In genomic region chr12:101718054-101718754, GRCm38 (mm10) we compare ENCODE assay signal across 8 mouse cellular contexts. TPM values are rescaled to one million over a fixed set of nuclear protein-coding genes. Genes with fewer than 3 reads are reported as not detected.
DNase-seq lines count a peak whose midpoint lies in the region; ATAC-seq and TF ChIP-seq lines count a peak whose summit lies in the region.

Gene Tc2n, minus strand, starts transcription at chr12:101718523.

- no peaks in the 10 kb centered on the region for H3K4me1 ChIP-seq in liver, embryonic 11.5 days (replicated peaks; ENCODE audit: control insufficient read depth, insufficient read depth, low read length)
- H3K4me1 ChIP-seq in stomach, embryonic 15.5 days: no peaks in the 10 kb centered on the region

- intact Hi-C loops in heart, postnatal 25 days (cut with DNase I): no loop called here

- no peak within 1 kb of the TSS for H3ac ChIP-seq in myocyte (ENCODE audit: control insufficient read depth, insufficient read length)

- peak within 1 kb of the TSS; percentile 99 for H3K4me2 ChIP-seq in liver, embryonic 11.5 days
- peak within 1 kb of the TSS; percentile 52 for H3K4me2 ChIP-seq in myocyte (ENCODE audit: low read depth)
- peak within 1 kb of the TSS; percentile 77 for H3K4me2 ChIP-seq in stomach, embryonic 15.5 days

- no peaks in the 10 kb centered on the region for H3K36me3 ChIP-seq in liver, embryonic 11.5 days (ENCODE audit: control insufficient read depth, insufficient read depth, low read length)
- no peaks in the 10 kb centered on the region for H3K36me3 ChIP-seq in myocyte (ENCODE audit: control insufficient read depth, insufficient read depth)
- no peaks in the 10 kb centered on the region for H3K36me3 ChIP-seq in stomach, embryonic 15.5 days

- 0 out of 2 replicates have a peak within 1 kb of the TSS, but pooled peaks have one; percentile 1 for H3K9ac ChIP-seq in liver, embryonic 11.5 days (ENCODE audit: low read depth, low read length)
- peak within 1 kb of the TSS; percentile 10; the same call in 1 of the 2 replicates for H3K9ac ChIP-seq in stomach, embryonic 15.5 days

- ATAC-seq in liver, embryonic 11.5 days (replicated peaks; ENCODE audit: low FRiP score): peak; percentile 99
- ATAC-seq in stomach, embryonic 15.5 days (ENCODE audit: insufficient read depth, low FRiP score, low read depth): peak; percentile 99

- H3K9me3 ChIP-seq in liver, embryonic 11.5 days (ENCODE audit: control insufficient read depth, low read length): no peaks in the 10 kb centered on the region
- H3K9me3 ChIP-seq in stomach, embryonic 15.5 days: no peaks in the 10 kb centered on the region

- no peak within 1 kb of the TSS for H3K27ac ChIP-seq in liver, embryonic 11.5 days (ENCODE audit: low read depth, low read length)
- peak within 1 kb of the TSS; percentile 61 for H3K27ac ChIP-seq in stomach, embryonic 15.5 days

- H3K27me3 ChIP-seq in liver, embryonic 11.5 days (replicated peaks; ENCODE audit: control insufficient read depth, insufficient read depth, low read length): peaks cover 7% of the 10 kb centered on the region
- peaks cover 10% of the 10 kb centered on the region for H3K27me3 ChIP-seq in myocyte (ENCODE audit: control insufficient read depth, insufficient read depth, insufficient read length)
- 0 out of 2 replicates have a peak, but pooled peaks cover 3% of the 10 kb centered on the region for H3K27me3 ChIP-seq in stomach, embryonic 15.5 days (replicated peaks)

- under 1% methylated on average over 67 of the region's 75 CpGs for WGBS in liver, embryonic 11.5 days
- WGBS in stomach, embryonic 15.5 days: under 1% methylated on average over 74 of the region's 75 CpGs

- peak; percentile 96 for DNase-seq in heart, adult 11 months
- DNase-seq in heart, postnatal 25 days (ENCODE audit: low spot score): no peak
- peak; percentile 8 for DNase-seq in embryo, embryonic 11.5 days (ENCODE audit: low read depth, low spot score)
- DNase-seq in heart, adult 18-20 months: peak; percentile 67 to 71
- peak; percentile 93 for DNase-seq in kidney, adult 18-20 months
- DNase-seq in liver, embryonic 11.5 days (ENCODE audit: low spot score): peak; percentile 85

- no peak for TF ChIP-seq POLR2A in myocyte (IDR thresholded peaks at IDR 0.05; ENCODE audit: insufficient read length, low read depth)

- H3K79me2 ChIP-seq in myocyte (ENCODE audit: control insufficient read depth, insufficient read depth): no peaks in the 10 kb centered on the region

- H3K4me3 ChIP-seq in liver, embryonic 11.5 days (ENCODE audit: low read depth, low read length): peak within 1 kb of the TSS; percentile 59
- no peak within 1 kb of the TSS for H3K4me3 ChIP-seq in myocyte
- peak within 1 kb of the TSS; percentile 49 for H3K4me3 ChIP-seq in stomach, embryonic 15.5 days (replicated peaks)

TF ChIP-seq in myocyte, 11 proteins besides CTCF, POLR2A, EP300 and RAD21:
- no peak for TF ChIP-seq SRF (IDR thresholded peaks at IDR 0.05; ENCODE audit: control insufficient read depth, insufficient read length, low read depth)
- TF ChIP-seq REST (IDR thresholded peaks at IDR 0.05; ENCODE audit: insufficient read depth, insufficient read length): no peak
- no peak for TF ChIP-seq USF1 (IDR thresholded peaks at IDR 0.05; ENCODE audit: low read depth)
- no peak for TF ChIP-seq MYOG (IDR thresholded peaks at IDR 0.05; ENCODE audit: control insufficient read depth in 1 of 3, insufficient read depth in 1 of 3, insufficient read length in 2 of 3, low read depth in 2 of 3)
- no peak for TF ChIP-seq POLR2AphosphoS2 (IDR thresholded peaks at IDR 0.05; ENCODE audit: insufficient read length, low read depth)
- no peak for TF ChIP-seq TCF3 (IDR thresholded peaks at IDR 0.05; ENCODE audit: insufficient read length, low read depth)
- TF ChIP-seq CEBPB (IDR thresholded peaks at IDR 0.05; ENCODE audit: insufficient read depth, poor library complexity, severe bottlenecking): no peak
- no peak for TF ChIP-seq MYOD1 (IDR thresholded peaks at IDR 0.05; ENCODE audit: control insufficient read depth in 1 of 3, insufficient read length in 2 of 3, low read depth in 2 of 3)
- TF ChIP-seq MAX (IDR thresholded peaks at IDR 0.05; ENCODE audit: low read depth): no peak
- TF ChIP-seq TCF12 (IDR thresholded peaks at IDR 0.05; ENCODE audit: insufficient read depth, poor library complexity, severe bottlenecking): no peak
- no peak for TF ChIP-seq E2F4 (IDR thresholded peaks at IDR 0.05; ENCODE audit: insufficient read depth)
TF ChIP-seq in myocyte: peak in this region for 0.

RNA-seq across cellular contexts. Expression of gene Tc2n, which starts in this region (rescaled TPM):
- total RNA-seq in heart, postnatal 25 days (2021): under 1 TPM; 0.50 to 0.78 TPM
- under 1 TPM; 0.47 to 0.77 TPM for total RNA-seq in heart, adult 18-20 months (2021)
- 0.11 TPM in 1 of 2 replicates, not detected in the other for polyA plus RNA-seq in liver, embryonic 11.5 days (2014; fragmentation: Nextera tagmentation; extraction: Ambion mirVana)
- polyA plus RNA-seq in myocyte (2012; fragmentation: generic; extraction: Trizol): not detected
- polyA plus RNA-seq in stomach, embryonic 15.5 days (2015; fragmentation: Nextera tagmentation; extraction: Ambion mirVana): 4.1 and 4.8 TPM in 2 replicates

Comparison
In these comparisons a context has a peak if more than half of its experiments do, and no peak if none do; other contexts are left out.
1. Peak in DNase-seq in heart, adult 18-20 months; RNA of the gene not detected or under 1 TPM.
2. Peak in DNase-seq, ATAC-seq, H3K4me3 ChIP-seq, H3K9ac ChIP-seq and H3K4me2 ChIP-seq in liver, embryonic 11.5 days; RNA of the gene not detected or under 1 TPM.